ENCODE assay signal across 26 mouse cellular contexts in the genomic region with DNA sequence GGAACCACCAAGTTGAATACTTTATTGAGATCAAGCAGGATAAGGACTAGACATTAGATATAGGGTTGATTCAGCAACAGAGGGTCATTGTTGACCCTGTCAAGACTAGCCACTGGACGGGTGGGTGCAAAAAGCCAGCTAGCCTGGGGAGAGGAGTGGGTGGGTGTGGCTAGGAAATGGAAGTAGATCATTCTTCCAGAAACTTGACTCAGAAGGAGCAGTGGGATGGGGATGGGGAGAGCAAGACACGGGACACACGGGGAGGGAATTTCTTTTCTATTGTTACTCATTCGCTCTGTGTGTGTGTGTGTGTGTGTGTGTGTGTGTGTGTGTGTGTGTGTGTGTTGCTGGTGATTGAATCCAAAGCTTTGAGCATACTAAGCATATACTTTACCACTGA. TPM values are rescaled to one million over a fixed set of nuclear protein-coding genes. Genes with fewer than 3 reads are reported as not detected.
DNase-seq lines count a peak whose midpoint lies in the region; ATAC-seq and TF ChIP-seq lines count a peak whose summit lies in the region.
"Had no signal": no experiment of that assay in that cellular context is flagged by ENCODE, and none has a peak within 500 bp of the region (broad histone marks: within the 10 kb centered on the region; RNA-seq: fewer than 3 reads in every experiment).

No protein-coding gene starts in this region.

- TF ChIP-seq CTCF in G1E (IDR thresholded peaks at IDR 0.05; ENCODE audit: low read depth, low read length), result no peak
- TF ChIP-seq CTCF in bone marrow, adult 2 months (IDR thresholded peaks at IDR 0.05; ENCODE audit: control insufficient read depth, insufficient read depth, low read length), result no peak

- H3K36me3 ChIP-seq in G1E (replicated peaks), result peaks cover 72% of the 10 kb centered on the region
- H3K36me3 ChIP-seq in liver, embryonic 16.5 days (ENCODE audit: control insufficient read depth, insufficient read depth), result no peaks in the 10 kb centered on the region
- H3K36me3 ChIP-seq: embryonic facial prominence, embryonic 15.5 days had no signal

- H3K4me1 ChIP-seq in G1E (ENCODE audit: insufficient read depth, low read depth, low read length), result peaks cover 81% of the 10 kb centered on the region
- peaks cover 16% of the 10 kb centered on the region for H3K4me1 ChIP-seq in bone marrow, adult 2 months (ENCODE audit: control insufficient read depth, insufficient read depth, low read length)
- H3K4me1 ChIP-seq in liver, embryonic 16.5 days (ENCODE audit: control insufficient read depth, low read depth, low read length), result peaks cover 76% of the 10 kb centered on the region

- ATAC-seq in G1E (ENCODE audit: extremely low read depth, insufficient number of reproducible peaks, low FRiP score, poor library complexity, severe bottlenecking), result no peak
- ATAC-seq in liver, embryonic 16.5 days (ENCODE audit: low read depth), result no peak
- no peak for ATAC-seq in activated CD4-positive, CD25-positive, alpha-beta regulatory T cell, adult 4 months
- ATAC-seq: forebrain, embryonic 14.5 days had no signal

- no peaks in the 10 kb centered on the region for H3K9me3 ChIP-seq in G1E (replicated peaks)
- no peaks in the 10 kb centered on the region for H3K9me3 ChIP-seq in liver, embryonic 16.5 days (replicated peaks; ENCODE audit: control insufficient read depth, low read length)
- H3K9me3 ChIP-seq: embryonic facial prominence, embryonic 15.5 days; heart, embryonic 15.5 days; hindbrain, embryonic 15.5 days; kidney, embryonic 15.5 days; limb, embryonic 13.5 days; neural tube, embryonic 15.5 days had no signal

- H3K4me3 ChIP-seq in G1E (ENCODE audit: low read depth, low read length), result peak overlapping the region; percentile 53; the same call in 1 of the 2 replicates
- H3K4me3 ChIP-seq in bone marrow, adult 2 months (replicated peaks; ENCODE audit: control insufficient read depth, low read depth, low read length), result no peak overlapping the region
- no peak overlapping the region for H3K4me3 ChIP-seq in liver, embryonic 16.5 days (ENCODE audit: low read depth, low read length)
- H3K4me3 ChIP-seq: embryonic facial prominence, embryonic 15.5 days; heart, embryonic 15.5 days; hindbrain, embryonic 15.5 days; kidney, embryonic 15.5 days; limb, embryonic 13.5 days; neural tube, embryonic 15.5 days had no signal

- DNase-seq in kidney, adult 11 months, result peak; percentile 1
- no peak for DNase-seq in kidney, adult 9 months
- no peak for DNase-seq in G1E (ENCODE audit: low spot score)
- no peak for DNase-seq in right cerebral cortex, postnatal 4 days
- DNase-seq: adrenal gland, postnatal 14 days; cerebellum, adult 9-10 months; gastrocnemius, postnatal 25 days; heart, postnatal 36 days; layer of hippocampus, adult 9-11 months had no signal

- WGBS in bone marrow, adult 2 months, result 15% methylated on average over 4 of the region's 4 CpGs
- WGBS in liver, embryonic 16.5 days (ENCODE audit: insufficient replicate concordance), result 12% methylated on average over 4 of the region's 4 CpGs

- no peak for TF ChIP-seq POLR2A in bone marrow, adult 2 months (IDR thresholded peaks at IDR 0.05; ENCODE audit: borderline replicate concordance, control insufficient read depth, low read depth, low read length)

- H3K4me2 ChIP-seq in liver, embryonic 16.5 days (ENCODE audit: low read depth, low read length), result peak overlapping the region; percentile 18
- H3K4me2 ChIP-seq: embryonic facial prominence, embryonic 15.5 days; heart, embryonic 15.5 days; hindbrain, embryonic 15.5 days; kidney, embryonic 15.5 days; limb, embryonic 13.5 days; midbrain, embryonic 11.5 days; neural tube, embryonic 15.5 days had no signal

- H3K27me3 ChIP-seq in G1E (ENCODE audit: insufficient read depth, low read length), result no peaks in the 10 kb centered on the region
- peaks cover 8% of the 10 kb centered on the region for H3K27me3 ChIP-seq in liver, embryonic 16.5 days (ENCODE audit: control insufficient read depth, insufficient read depth, low read depth, low read length)
- H3K27me3 ChIP-seq: heart, embryonic 15.5 days had no signal

- peak overlapping the region; percentile 50; the same call in 1 of the 2 replicates for H3K27ac ChIP-seq in bone marrow, adult 2 months (ENCODE audit: control insufficient read depth, insufficient read depth, low read depth, low read length, poor library complexity)
- peak overlapping the region; percentile 63 for H3K27ac ChIP-seq in liver, embryonic 16.5 days (ENCODE audit: low read length)
- H3K27ac ChIP-seq: embryonic facial prominence, embryonic 15.5 days; hindbrain, embryonic 15.5 days; kidney, embryonic 15.5 days; limb, embryonic 13.5 days; macrophage; neural tube, embryonic 15.5 days; stomach, postnatal 0 days had no signal

- H3K9ac ChIP-seq in liver, embryonic 16.5 days (ENCODE audit: low read depth, low read length), result no peak overlapping the region
- H3K9ac ChIP-seq: embryonic facial prominence, embryonic 15.5 days; heart, embryonic 15.5 days; hindbrain, embryonic 15.5 days; kidney, embryonic 15.5 days; limb, embryonic 13.5 days; neural tube, embryonic 15.5 days had no signal

RNA-seq across cellular contexts. Expression of a gene that starts 4.7 kb away (rescaled TPM):
- 179 and 221 TPM in 2 replicates for total RNA-seq in G1E (2014; fragmentation: Nextera tagmentation)
- total RNA-seq in G1E (2017), result 8.0 and 11.0 TPM in 2 replicates
- polyA plus RNA-seq in G1E (2012), result 141 and 150 TPM in 2 replicates
- polyA plus RNA-seq in bone marrow, adult 2 months (2011; ENCODE audit: insufficient read depth, insufficient read length, low replicate concordance, missing spikeins), result 11.9 and 23.1 TPM in 2 replicates
- 7.3 and 8.3 TPM in 2 replicates for polyA plus RNA-seq in liver, embryonic 16.5 days (2015; fragmentation: Nextera tagmentation; extraction: Ambion mirVana)
- polyA plus RNA-seq in activated CD4-positive, CD25-positive, alpha-beta regulatory T cell, adult 4 months (2017; shearing (Covaris generic)), result 1 to 10 TPM; 6.7 to 7.9 TPM

RNA-seq across cellular contexts. Expression of a gene that starts 26.6 kb away (rescaled TPM):
- 97.8 and 133 TPM in 2 replicates for total RNA-seq in G1E (2014; fragmentation: Nextera tagmentation)
- 62.3 and 78.9 TPM in 2 replicates for total RNA-seq in G1E (2017)
- 155 and 190 TPM in 2 replicates for polyA plus RNA-seq in G1E (2012)
- 77.0 and 79.4 TPM in 2 replicates for polyA plus RNA-seq in bone marrow, adult 2 months (2011; ENCODE audit: insufficient read depth, insufficient read length, low replicate concordance, missing spikeins)
- 55.3 and 57.8 TPM in 2 replicates for polyA plus RNA-seq in liver, embryonic 16.5 days (2015; fragmentation: Nextera tagmentation; extraction: Ambion mirVana)
- polyA plus RNA-seq in activated CD4-positive, CD25-positive, alpha-beta regulatory T cell, adult 4 months (2017; shearing (Covaris generic)), result 10 to 100 TPM; 51.3 to 61.4 TPM

RNA-seq across cellular contexts. Expression of a gene that starts 27.4 kb away (rescaled TPM):
- not detected in 2 replicates for total RNA-seq in G1E (2014; fragmentation: Nextera tagmentation)
- total RNA-seq in G1E (2017), result not detected in 2 replicates
- 0.10 TPM in 1 of 2 replicates, not detected in the other for polyA plus RNA-seq in G1E (2012)
- not detected in 2 replicates for polyA plus RNA-seq in bone marrow, adult 2 months (2011; ENCODE audit: insufficient read depth, insufficient read length, low replicate concordance, missing spikeins)
- polyA plus RNA-seq in liver, embryonic 16.5 days (2015; fragmentation: Nextera tagmentation; extraction: Ambion mirVana), result 0.13 TPM in 1 of 2 replicates, not detected in the other
- under 1 TPM in 1 of 2 experiments, not detected in 1; 0.87 TPM for polyA plus RNA-seq in activated CD4-positive, CD25-positive, alpha-beta regulatory T cell, adult 4 months (2017; shearing (Covaris generic))
- total RNA-seq: common myeloid progenitor, adult 5-6 weeks; heart, postnatal 36 days; left cerebral cortex, adult 18-20 months; left cerebral cortex, postnatal 25 days; midbrain, postnatal 0 days had no signal
- polyA plus RNA-seq: macrophage had no signal

RNA-seq across cellular contexts. Expression of a gene that starts 43.9 kb away (rescaled TPM):
- 151 and 178 TPM in 2 replicates for total RNA-seq in G1E (2014; fragmentation: Nextera tagmentation)
- 110 and 118 TPM in 2 replicates for total RNA-seq in G1E (2017)
- polyA plus RNA-seq in G1E (2012), result 30.0 and 37.0 TPM in 2 replicates
- polyA plus RNA-seq in bone marrow, adult 2 months (2011; ENCODE audit: insufficient read depth, insufficient read length, low replicate concordance, missing spikeins), result 37.5 and 58.3 TPM in 2 replicates
- 51.0 and 54.0 TPM in 2 replicates for polyA plus RNA-seq in liver, embryonic 16.5 days (2015; fragmentation: Nextera tagmentation; extraction: Ambion mirVana)
- polyA plus RNA-seq in activated CD4-positive, CD25-positive, alpha-beta regulatory T cell, adult 4 months (2017; shearing (Covaris generic)), result 10 to 100 TPM; 40.7 to 42.8 TPM
